Mouse (Mus musculus): Measurements from ENCODE around the gene Fam13c.

- TF ChIP-seq CTCF (conservative IDR thresholded peaks at IDR 0.05; ENCODE audit: low read length) = no peak
- no peak for TF ChIP-seq POU5F1 (IDR thresholded peaks at IDR 0.05; ENCODE audit: borderline replicate concordance, low read length)
- TF ChIP-seq NANOG (IDR thresholded peaks at IDR 0.05; ENCODE audit: borderline replicate concordance, low read length) = no peak
Measured at GRCm38 (mm10) chr10:70485287-70485612, 45.0 kb downstream of the Fam13c start.

All from E14TG2a.4 (cell line).